Mouse (Mus musculus): ENCODE measurements around the gene Sec14l2.

The Sec14l2 gene

DNA sequence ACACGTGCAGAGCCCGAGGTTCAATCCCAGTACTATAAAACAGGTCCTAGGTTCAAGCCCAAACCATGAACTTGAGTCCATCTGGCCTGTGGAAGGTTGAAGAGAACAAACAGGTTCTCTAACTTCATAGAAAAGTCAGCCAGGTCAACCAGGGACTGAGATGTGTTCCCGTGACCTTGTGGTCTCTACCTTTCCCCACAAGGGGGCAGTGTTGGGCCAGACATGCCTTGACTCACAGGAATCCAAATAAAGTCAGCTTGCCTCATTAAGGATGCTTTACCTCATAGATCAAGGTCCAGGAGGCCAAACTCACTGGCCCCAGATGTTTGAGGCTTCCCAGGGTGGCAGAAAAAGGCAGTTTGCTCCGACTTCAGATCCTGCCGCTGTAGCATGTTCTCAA lies 69.6 kb downstream of the Sec14l2 start:
- DNase-seq (ENCODE audit: low read depth): peak; percentile 59

DNA sequence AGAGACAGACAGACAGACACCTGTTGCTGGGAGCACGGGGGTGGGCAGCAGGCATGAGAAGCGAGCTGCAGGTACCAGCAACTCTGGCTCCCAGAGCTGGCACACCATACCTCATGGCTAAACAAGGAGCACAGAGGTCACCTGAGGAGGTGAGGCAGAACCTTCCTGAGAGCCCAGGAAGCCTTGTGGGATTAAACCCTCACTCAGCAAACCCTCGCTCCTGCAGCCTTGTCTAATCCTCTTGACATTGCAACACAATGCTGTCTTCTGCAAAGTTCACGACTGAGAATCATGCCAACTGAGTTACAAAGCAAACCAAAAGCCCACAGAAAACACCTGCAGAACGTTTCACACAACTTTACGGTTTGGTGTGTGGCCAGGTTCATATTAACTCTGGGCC lies 74.8 kb downstream of the Sec14l2 start:
- no peak for DNase-seq (ENCODE audit: low read depth)

DNA sequence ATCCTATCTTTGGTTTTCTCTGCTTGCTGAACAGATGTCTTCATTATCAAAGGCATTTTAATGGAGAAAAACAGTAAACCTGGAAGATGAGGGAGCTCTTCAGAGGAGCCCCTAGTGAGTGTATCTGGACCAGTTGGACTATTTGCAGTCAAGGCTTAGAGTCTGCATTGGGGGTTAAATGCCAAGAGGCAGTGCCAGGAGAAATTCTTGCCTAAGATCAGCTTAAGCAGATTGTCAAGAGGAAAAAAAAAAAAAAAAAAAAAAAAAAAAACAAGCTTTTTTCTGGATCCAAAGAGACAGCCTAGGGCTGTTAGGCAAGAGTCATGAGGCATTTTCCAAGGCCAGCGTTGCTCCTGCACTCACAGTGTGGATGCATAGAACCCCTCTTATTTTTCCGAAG lies 75.4 kb downstream of the Sec14l2 start:
- no peak for DNase-seq (ENCODE audit: low read depth)

Measured in c-Kit-positive CD71-positive TER-119-negative erythroid progenitor cells, embryonic 14.5 days (primary cell).